Mouse (Mus musculus) liver, adult 2 months (tissue): ENCODE measurements around the gene Zfp446.

Experiments used
- CTCF ChIP-seq: fragments of 200-500 bp; IDR thresholded peaks from 2 replicates; pipeline ENCODE4 v1.5.1; 2011; ENCODE audit warnings: low read depth, low read length, control low read depth
- POLR2A ChIP-seq: fragments of 200-500 bp; IDR thresholded peaks from 2 replicates; pipeline ENCODE4 v1.6.1; 2011; ENCODE audit warnings: low read length, control low read depth; ENCODE audit not compliant: insufficient read depth; ENCODE audit errors: extremely low read depth

DNA sequence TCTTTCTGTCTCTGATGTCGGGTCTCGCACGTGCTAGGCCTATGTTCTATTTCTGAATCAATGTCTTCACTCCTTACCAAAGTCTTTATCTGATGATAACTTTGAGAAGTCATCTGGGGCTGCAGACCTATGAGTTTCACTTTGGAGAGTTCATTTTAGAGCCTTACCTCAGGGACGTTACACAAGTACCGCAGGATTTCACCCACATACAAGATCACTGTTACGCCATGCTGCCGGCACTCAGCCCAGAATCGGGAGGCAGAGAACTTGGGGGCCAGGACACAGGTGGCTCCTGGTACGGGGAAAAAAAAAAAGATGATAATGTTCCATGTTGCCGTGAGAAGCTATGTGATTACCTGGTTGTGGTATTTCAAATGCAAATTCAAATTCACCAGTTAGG, 15.5 kb downstream of the Zfp446 start:
- TF ChIP-seq CTCF: no peak
- TF ChIP-seq POLR2A: no peak
